Mouse (Mus musculus) B cell, adult 2 months (primary cell): ENCODE data around the gene Tspan4.
A peak's percentile ranks its signal among the peaks of the same experiment; 100 is the strongest.

Experiments used
- DNase-seq, 2 experiments: peaks; one replicate each; pipeline ENCODE4 v3.0.0; 2022

Tspan4 gene

GRCm38 (mm10) chr7:141510196-141510595 is 35.2 kb downstream of the Tspan4 start:
- DNase-seq = no peak

- DNase-seq = no peak
Observed at GRCm38 (mm10) chr7:141510681-141511191, 35.7 kb downstream of the Tspan4 start.

GRCm38 (mm10) chr7:141517638-141518037 is 42.6 kb downstream of the Tspan4 start:
- no peak for DNase-seq

- DNase-seq = no peak
Observed at GRCm38 (mm10) chr7:141518296-141518695, 43.3 kb downstream of the Tspan4 start.

GRCm38 (mm10) chr7:141518926-141519325 is 43.9 kb downstream of the Tspan4 start:
- no peak for DNase-seq

- DNase-seq = no peak
Observed at GRCm38 (mm10) chr7:141519795-141520194, 44.8 kb downstream of the Tspan4 start.

GRCm38 (mm10) chr7:141523007-141523406 is 48.0 kb downstream of the Tspan4 start:
- DNase-seq = no peak

- DNase-seq = no peak
Observed at GRCm38 (mm10) chr7:141524271-141524670, 49.2 kb downstream of the Tspan4 start.

GRCm38 (mm10) chr7:141524760-141525579 is 49.9 kb downstream of the Tspan4 start:
- DNase-seq = peak; percentile 87 to 90

GRCm38 (mm10) chr7:141525580-141525925 is 50.5 kb downstream of the Tspan4 start:
- no peak for DNase-seq

GRCm38 (mm10) chr7:141535570-141535969 is 60.5 kb downstream of the Tspan4 start:
- no peak for DNase-seq

GRCm38 (mm10) chr7:141538852-141539555 is 64.0 kb downstream of the Tspan4 start:
- no peak for DNase-seq

- peak; percentile 99 for DNase-seq
Observed at GRCm38 (mm10) chr7:141539556-141540311, 64.7 kb downstream of the Tspan4 start, which contains the start of gene Chid1. Gene Chid1 (minus strand): TSS chr7:141539857.

GRCm38 (mm10) chr7:141540312-141541081 is 65.5 kb downstream of the Tspan4 start:
- peak; percentile 26 to 40 for DNase-seq

- no peak for DNase-seq
Observed at GRCm38 (mm10) chr7:141541681-141542080, 66.6 kb downstream of the Tspan4 start.

- no peak for DNase-seq
Observed at GRCm38 (mm10) chr7:141542588-141542987, 67.5 kb downstream of the Tspan4 start.
